Mouse (Mus musculus) erythroblast, embryonic 14.5 days (primary cell): ENCODE data around the gene Timp3. TPM values are rescaled to one million over a fixed set of nuclear protein-coding genes. Genes with fewer than 3 reads are reported as not detected.
"Not testable (repeated sequence)": the region's sequence is repeated elsewhere in the genome, so short reads cannot be mapped to it uniquely, and the experiment has no call there.

Source experiments
- H3K27me3 ChIP-seq: 2 replicates; pipeline ENCODE4 v1.6.1; 2012; ENCODE audit warnings: inconsistent platforms; ENCODE audit not compliant: control insufficient read depth
- H3K36me3 ChIP-seq: 2 replicates; pipeline ENCODE4 v1.6.1; 2012; ENCODE audit warnings: mild to moderate bottlenecking, inconsistent platforms; ENCODE audit not compliant: control insufficient read depth
- H3K4me1 ChIP-seq: 2 replicates; pipeline ENCODE4 v1.6.1; 2012; ENCODE audit warnings: inconsistent platforms; ENCODE audit not compliant: control insufficient read depth
- H3K4me3 ChIP-seq: replicated peaks from 2 replicates; pipeline ENCODE3; 2012; ENCODE audit warnings: moderate library complexity, mild to moderate bottlenecking, inconsistent platforms
- H3K9me3 ChIP-seq: 2 replicates; pipeline ENCODE4 v1.6.1; 2012; ENCODE audit warnings: low read length, inconsistent platforms, mixed read lengths; ENCODE audit not compliant: control insufficient read depth
- GATA1 ChIP-seq: IDR thresholded peaks from 2 replicates; pipeline ENCODE4 v1.6.1; 2012; ENCODE audit warnings: low read length, inconsistent platforms, mixed read lengths
- TAL1 ChIP-seq: IDR thresholded peaks from 3 replicates; pipeline ENCODE4 v1.6.1; 2012; ENCODE audit warnings: low read length, inconsistent platforms, mixed read lengths
- polyA plus RNA-seq: library from polyadenylated mRNA; stranded (reverse); fragments of >175 nt; gene quantifications from 2 replicates; pipeline ENCODE4 v1.2.3, GENCODE M21; 2012

The Timp3 gene
- polyA plus RNA-seq, 1 experiment = 0.05 TPM

GRCm38 (mm10) chr10:86365632-86366092 lies 65.5 kb downstream of the Timp3 start:
- H3K4me3 ChIP-seq = no peak overlapping the region
- no peaks in the 10 kb centered on the region for H3K9me3 ChIP-seq
- peaks cover 21% of the 10 kb centered on the region for H3K4me1 ChIP-seq
- H3K36me3 ChIP-seq = no peaks in the 10 kb centered on the region
- H3K27me3 ChIP-seq = no peaks in the 10 kb centered on the region
- no peak for TF ChIP-seq GATA1

- TF ChIP-seq TAL1 (no peak), GATA1 (no peak)
- no peaks in the 10 kb centered on the region for H3K36me3 ChIP-seq
- H3K27me3 ChIP-seq = no peaks in the 10 kb centered on the region
- H3K4me1 ChIP-seq = peaks cover 21% of the 10 kb centered on the region
- H3K4me3 ChIP-seq = no peak overlapping the region
- H3K9me3 ChIP-seq = no peaks in the 10 kb centered on the region
Measured at GRCm38 (mm10) chr10:86367346-86367745, 67.2 kb downstream of the Timp3 start.

GRCm38 (mm10) chr10:86368811-86369210 lies 68.6 kb downstream of the Timp3 start:
- Histone ChIP-seq H3K36me3 (no peaks in the 10 kb centered on the region), H3K27me3 (no peaks in the 10 kb centered on the region), H3K4me3 (no peak overlapping the region), H3K9me3 (no peaks in the 10 kb centered on the region), H3K4me1 (peaks cover 21% of the 10 kb centered on the region)
- TF ChIP-seq TAL1 (no peak), GATA1 (no peak)

DNA sequence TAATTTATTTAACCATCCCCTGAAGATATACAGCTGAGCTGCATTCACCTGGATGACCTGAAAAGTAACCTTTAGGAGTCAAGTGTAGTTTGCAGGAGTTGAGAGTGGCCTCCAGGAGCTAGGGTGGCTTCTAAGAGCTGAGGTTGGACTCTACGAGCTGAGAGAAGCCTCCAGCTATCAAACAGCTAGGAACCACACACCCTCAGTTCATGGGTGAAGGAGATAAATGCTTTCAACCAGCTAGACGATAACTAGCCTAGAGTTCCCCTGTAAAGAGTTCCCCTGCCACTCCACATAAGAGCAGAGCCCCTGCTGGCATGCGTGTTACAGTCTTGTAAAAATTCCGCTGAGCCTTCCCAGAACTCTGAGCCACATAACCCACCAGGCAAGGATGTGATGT lies 69.2 kb downstream of the Timp3 start:
- no peak overlapping the region for H3K4me3 ChIP-seq
- H3K9me3 ChIP-seq = no peaks in the 10 kb centered on the region
- TF ChIP-seq GATA1 = no peak
- no peak for TF ChIP-seq TAL1
- no peaks in the 10 kb centered on the region for H3K36me3 ChIP-seq
- H3K4me1 ChIP-seq = peaks cover 21% of the 10 kb centered on the region
- no peaks in the 10 kb centered on the region for H3K27me3 ChIP-seq

DNA sequence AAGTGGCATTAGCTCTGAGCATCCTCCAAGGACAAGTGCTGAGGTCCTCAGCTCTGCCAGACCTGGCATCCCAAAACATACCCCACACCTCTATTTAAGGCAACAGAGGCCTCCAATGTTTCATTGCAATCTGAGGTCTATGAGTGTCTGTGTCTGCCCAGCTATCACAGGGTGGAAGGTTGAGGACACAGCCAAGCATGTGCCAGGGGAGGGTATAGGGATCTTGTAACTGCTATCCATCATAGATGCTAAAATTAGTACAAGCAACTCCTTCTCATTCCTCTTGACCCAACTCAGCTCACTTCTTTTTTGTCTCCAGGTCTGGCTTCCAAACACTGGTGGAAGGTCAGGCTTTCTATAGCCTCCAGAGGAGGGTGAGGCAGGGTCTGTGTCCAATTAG lies 71.4 kb downstream of the Timp3 start:
- Histone ChIP-seq H3K27me3 (no peaks in the 10 kb centered on the region), H3K36me3 (no peaks in the 10 kb centered on the region), H3K9me3 (no peaks in the 10 kb centered on the region), H3K4me3 (no peak overlapping the region), H3K4me1 (peaks cover 7% of the 10 kb centered on the region)
- TF ChIP-seq TAL1 = no peak
- TF ChIP-seq GATA1 = no peak

DNA sequence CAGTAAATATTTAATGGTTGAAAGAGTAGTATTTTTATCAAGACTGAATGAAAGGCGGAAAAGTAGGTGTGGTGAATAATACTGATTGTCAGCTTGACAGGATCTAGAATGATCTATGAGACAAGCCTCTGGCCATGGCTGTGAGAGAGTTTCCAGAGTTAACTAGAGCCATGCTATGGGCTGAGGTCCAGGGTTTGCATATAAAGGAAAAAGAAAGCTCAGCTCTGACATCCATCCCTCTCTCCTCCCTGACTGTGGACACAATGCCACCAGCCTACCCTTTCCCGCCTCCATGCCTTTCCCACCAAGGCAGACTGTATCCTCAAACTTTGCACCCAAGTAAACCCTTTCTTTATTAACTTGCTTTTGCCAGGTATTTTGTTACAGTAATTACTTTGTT lies 73.9 kb downstream of the Timp3 start:
- Histone ChIP-seq H3K4me3 (no peak overlapping the region), H3K36me3 (no peaks in the 10 kb centered on the region), H3K9me3 (no peaks in the 10 kb centered on the region), H3K27me3 (no peaks in the 10 kb centered on the region), H3K4me1 (peaks cover 6% of the 10 kb centered on the region)
- TF ChIP-seq GATA1 = no peak
- TF ChIP-seq TAL1 = no peak

- H3K36me3 ChIP-seq = no peaks in the 10 kb centered on the region
Measured at GRCm38 (mm10) chr10:86375903-86376302, 75.7 kb downstream of the Timp3 start.

DNA sequence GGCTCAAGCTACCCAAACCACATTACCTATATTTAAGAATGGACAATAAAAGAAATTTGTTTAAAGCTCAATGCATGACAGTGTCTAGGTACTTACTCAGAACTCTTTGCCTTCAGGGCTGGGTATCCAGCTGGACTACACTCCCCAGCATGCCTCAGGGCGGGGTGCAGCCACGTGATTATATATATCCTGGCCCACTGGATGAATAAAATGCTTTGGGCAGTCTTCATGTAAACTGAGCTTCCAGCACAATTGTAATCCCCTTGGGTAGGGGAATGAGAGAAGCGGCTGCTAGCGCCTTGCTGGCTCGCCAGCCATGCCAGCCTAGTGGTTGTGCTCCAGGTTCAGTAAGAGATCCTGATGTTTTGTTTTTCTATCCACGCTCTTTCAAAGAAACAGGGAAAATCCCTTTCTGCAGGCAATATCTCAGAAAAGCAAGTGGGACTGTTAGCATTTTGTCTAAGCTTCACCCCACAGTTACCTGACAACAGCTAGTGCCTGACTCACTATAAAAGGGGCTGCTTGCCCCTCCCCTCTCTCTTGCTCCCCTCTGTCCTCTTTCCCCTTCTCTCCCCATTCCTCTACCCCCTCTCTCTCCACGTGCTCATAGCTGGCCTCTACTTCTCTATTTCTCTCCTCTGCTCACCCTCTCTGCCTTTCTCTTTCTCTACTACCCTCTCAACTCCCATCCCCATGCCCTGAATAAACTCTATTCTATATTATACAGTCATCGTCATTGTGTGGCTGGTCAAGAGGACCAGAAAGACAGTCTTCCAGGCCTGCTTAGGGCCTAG lies 76.4 kb downstream of the Timp3 start:
- H3K27me3 ChIP-seq = peaks cover under 1% of the 10 kb centered on the region; the same call in 1 of the 2 replicates
- no peaks in the 10 kb centered on the region; the same call in 1 of the 2 replicates for H3K4me1 ChIP-seq
- no peak overlapping the region for H3K4me3 ChIP-seq
- TF ChIP-seq GATA1 (no peak), TAL1 (no peak)
- no peaks in the 10 kb centered on the region for H3K36me3 ChIP-seq
- no peaks in the 10 kb centered on the region for H3K9me3 ChIP-seq

More at GRCm38 (mm10) chr10:86375903-86376302, 75.7 kb downstream of the Timp3 start:
- no peaks in the 10 kb centered on the region; the same call in 1 of the 2 replicates for H3K4me1 ChIP-seq
- H3K4me3 ChIP-seq = no peak overlapping the region
- TF ChIP-seq TAL1 = no peak
- H3K9me3 ChIP-seq = no peaks in the 10 kb centered on the region
- H3K27me3 ChIP-seq = no peaks in the 10 kb centered on the region

DNA sequence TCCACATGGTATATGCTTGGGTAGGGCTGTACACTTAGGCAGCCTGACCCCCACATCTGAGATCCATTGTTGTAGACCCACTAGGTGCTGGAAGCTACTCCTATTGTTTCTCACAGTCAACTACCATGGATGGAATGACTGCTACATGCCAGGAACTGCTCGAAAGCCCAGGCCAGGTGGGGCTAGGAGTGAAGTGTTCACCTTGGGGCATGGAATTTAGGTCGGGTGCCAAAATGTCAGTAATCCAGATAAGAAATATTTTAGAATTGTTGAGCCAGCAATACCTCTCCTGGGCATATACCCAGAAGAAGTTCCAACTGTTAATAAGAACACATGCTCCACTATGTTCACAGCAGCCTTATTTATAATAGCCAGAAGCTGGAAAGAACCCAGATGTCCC lies 78.6 kb downstream of the Timp3 start:
- not testable (repeated sequence) for H3K4me3 ChIP-seq, H3K27me3 ChIP-seq, H3K36me3 ChIP-seq, H3K9me3 ChIP-seq, H3K4me1 ChIP-seq

DNA sequence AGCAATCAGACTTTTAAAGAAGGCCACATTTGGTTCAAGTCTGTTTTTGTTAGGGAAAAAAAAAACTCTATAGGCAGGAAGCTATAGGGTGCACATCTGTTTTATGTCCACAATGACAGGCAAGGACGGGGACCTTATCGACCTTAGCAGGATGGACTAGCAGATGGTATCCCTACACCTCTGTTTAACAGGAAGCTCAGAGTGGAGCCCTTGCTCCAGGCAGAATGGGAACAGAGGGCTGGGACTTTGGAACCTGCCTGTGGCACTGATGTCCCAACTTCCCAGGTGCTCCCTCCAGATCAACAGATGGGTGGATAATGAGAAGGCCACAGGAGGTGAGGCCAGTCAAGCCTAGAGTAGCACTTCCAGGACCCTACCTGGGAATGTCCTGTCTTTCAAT lies 80.5 kb downstream of the Timp3 start:
- Histone ChIP-seq H3K4me1 (no peaks in the 10 kb centered on the region; the same call in 1 of the 2 replicates), H3K27me3 (peaks cover 2% of the 10 kb centered on the region; the same call in 1 of the 2 replicates), H3K4me3 (no peak overlapping the region), H3K36me3 (no peaks in the 10 kb centered on the region), H3K9me3 (no peaks in the 10 kb centered on the region)
- no peak for TF ChIP-seq TAL1
- no peak for TF ChIP-seq GATA1
